Mouse (Mus musculus): Measurements from ENCODE around the gene Spsb3. TPM values are rescaled to one million over a fixed set of nuclear protein-coding genes. Genes with fewer than 3 reads are reported as not detected.

Spsb3 gene
- polyA plus RNA-seq, 1 experiment from 2014 or later: 78.3 TPM

GRCm38 (mm10) chr17:24850065-24850772, 36.2 kb upstream of the Spsb3 start, which contains the start of gene Fahd1:
Fahd1 (minus strand) TSS chr17:24850364.
- peak; percentile 99 for DNase-seq (ENCODE audit: low spot score)
- H3K4me2 ChIP-seq (ENCODE audit: low read length): peak within 1 kb of the TSS; percentile 94
- H3K9ac ChIP-seq (ENCODE audit: low read length): peak within 1 kb of the TSS; percentile 80
- H3K36me3 ChIP-seq (ENCODE audit: control insufficient read depth, insufficient read depth, low read length): peaks cover 9% of the 10 kb centered on the region; the same call in 1 of the 2 replicates
- H3K9me3 ChIP-seq (replicated peaks; ENCODE audit: control insufficient read depth, low read length): no peaks in the 10 kb centered on the region
- under 1% methylated on average over 58 of the region's 58 CpGs for WGBS
- peaks cover 18% of the 10 kb centered on the region for H3K4me1 ChIP-seq (ENCODE audit: control insufficient read depth, insufficient read depth, low read length)
- peak within 1 kb of the TSS; percentile 71 for H3K4me3 ChIP-seq (ENCODE audit: low read depth, low read length)
- H3K27ac ChIP-seq (ENCODE audit: low read depth, low read length): peak within 1 kb of the TSS; percentile 83
- no peaks in the 10 kb centered on the region for H3K27me3 ChIP-seq (replicated peaks; ENCODE audit: control insufficient read depth, insufficient read depth, low read length)
- peak; percentile 100 for ATAC-seq

- peaks cover 18% of the 10 kb centered on the region for H3K4me1 ChIP-seq (ENCODE audit: control insufficient read depth, insufficient read depth, low read length)
- no peak for DNase-seq (ENCODE audit: low spot score)
- H3K27me3 ChIP-seq (replicated peaks; ENCODE audit: control insufficient read depth, insufficient read depth, low read length): no peaks in the 10 kb centered on the region
- H3K4me3 ChIP-seq (ENCODE audit: low read depth, low read length): peak overlapping the region; percentile 71
- no peak for ATAC-seq
- no peak overlapping the region for H3K27ac ChIP-seq (ENCODE audit: low read depth, low read length)
- peaks cover 12% of the 10 kb centered on the region; the same call in 1 of the 2 replicates for H3K36me3 ChIP-seq (ENCODE audit: control insufficient read depth, insufficient read depth, low read length)
- H3K9me3 ChIP-seq (replicated peaks; ENCODE audit: control insufficient read depth, low read length): no peaks in the 10 kb centered on the region
- peak overlapping the region; percentile 94 for H3K4me2 ChIP-seq (ENCODE audit: low read length)
- WGBS: 1% methylated on average over 18 of the region's 20 CpGs
- peak overlapping the region; percentile 79 for H3K9ac ChIP-seq (ENCODE audit: low read length)
Measured at GRCm38 (mm10) chr17:24850773-24851127, 35.7 kb upstream of the Spsb3 start.

- DNase-seq (ENCODE audit: low spot score): no peak
- 80% methylated on average over 10 of the region's 10 CpGs for WGBS
- ATAC-seq: no peak
- H3K27me3 ChIP-seq (replicated peaks; ENCODE audit: control insufficient read depth, insufficient read depth, low read length): no peaks in the 10 kb centered on the region
- no peak overlapping the region for H3K27ac ChIP-seq (ENCODE audit: low read depth, low read length)
- H3K9me3 ChIP-seq (replicated peaks; ENCODE audit: control insufficient read depth, low read length): no peaks in the 10 kb centered on the region
- H3K4me1 ChIP-seq (ENCODE audit: control insufficient read depth, insufficient read depth, low read length): peaks cover 18% of the 10 kb centered on the region
- H3K36me3 ChIP-seq (ENCODE audit: control insufficient read depth, insufficient read depth, low read length): peaks cover 19% of the 10 kb centered on the region; the same call in 1 of the 2 replicates
- no peak overlapping the region; the same call in 1 of the 2 replicates for H3K9ac ChIP-seq (ENCODE audit: low read length)
- H3K4me3 ChIP-seq (ENCODE audit: low read depth, low read length): peak overlapping the region; percentile 71; the same call in 1 of the 2 replicates
- H3K4me2 ChIP-seq (ENCODE audit: low read length): peak overlapping the region; percentile 94
Measured at GRCm38 (mm10) chr17:24851381-24852125, 34.9 kb upstream of the Spsb3 start.

- Histone ChIP-seq H3K4me2 (ENCODE audit: low read length) (no peak overlapping the region), H3K9me3 (replicated peaks; ENCODE audit: control insufficient read depth, low read length) (no peaks in the 10 kb centered on the region), H3K4me3 (ENCODE audit: low read depth, low read length) (no peak overlapping the region), H3K27me3 (replicated peaks; ENCODE audit: control insufficient read depth, insufficient read depth, low read length) (no peaks in the 10 kb centered on the region), H3K36me3 (ENCODE audit: control insufficient read depth, insufficient read depth, low read length) (peaks cover 38% of the 10 kb centered on the region), H3K4me1 (ENCODE audit: control insufficient read depth, insufficient read depth, low read length) (peaks cover 3% of the 10 kb centered on the region; the same call in 1 of the 2 replicates), H3K9ac (ENCODE audit: low read length) (no peak overlapping the region), H3K27ac (ENCODE audit: low read depth, low read length) (no peak overlapping the region)
- ATAC-seq (no peak), DNase-seq (ENCODE audit: low spot score) (no peak)
- 78% methylated on average over 3 of the region's 3 CpGs for WGBS
Measured at GRCm38 (mm10) chr17:24855838-24856464, 30.5 kb upstream of the Spsb3 start.

GRCm38 (mm10) chr17:24856589-24856988, 29.9 kb upstream of the Spsb3 start:
- Histone ChIP-seq H3K9me3 (replicated peaks; ENCODE audit: control insufficient read depth, low read length) (no peaks in the 10 kb centered on the region), H3K4me3 (ENCODE audit: low read depth, low read length) (no peak overlapping the region), H3K27me3 (replicated peaks; ENCODE audit: control insufficient read depth, insufficient read depth, low read length) (no peaks in the 10 kb centered on the region), H3K27ac (ENCODE audit: low read depth, low read length) (no peak overlapping the region), H3K9ac (ENCODE audit: low read length) (no peak overlapping the region), H3K4me2 (ENCODE audit: low read length) (no peak overlapping the region), H3K36me3 (ENCODE audit: control insufficient read depth, insufficient read depth, low read length) (peaks cover 44% of the 10 kb centered on the region), H3K4me1 (ENCODE audit: control insufficient read depth, insufficient read depth, low read length) (no peaks in the 10 kb centered on the region)
- DNase-seq (ENCODE audit: low spot score) (no peak), ATAC-seq (no peak)
- 95% methylated on average over 13 of the region's 13 CpGs for WGBS

- DNase-seq (ENCODE audit: low spot score) (no peak), ATAC-seq (no peak)
- no peaks in the 10 kb centered on the region for H3K4me1 ChIP-seq (ENCODE audit: control insufficient read depth, insufficient read depth, low read length)
- H3K4me3 ChIP-seq (ENCODE audit: low read depth, low read length): no peak overlapping the region
- WGBS: 83% methylated on average over 8 of the region's 8 CpGs
- peaks cover 51% of the 10 kb centered on the region for H3K36me3 ChIP-seq (ENCODE audit: control insufficient read depth, insufficient read depth, low read length)
- no peak overlapping the region for H3K4me2 ChIP-seq (ENCODE audit: low read length)
- H3K27me3 ChIP-seq (replicated peaks; ENCODE audit: control insufficient read depth, insufficient read depth, low read length): no peaks in the 10 kb centered on the region
- H3K9me3 ChIP-seq (replicated peaks; ENCODE audit: control insufficient read depth, low read length): no peaks in the 10 kb centered on the region
- no peak overlapping the region for H3K9ac ChIP-seq (ENCODE audit: low read length)
- no peak overlapping the region for H3K27ac ChIP-seq (ENCODE audit: low read depth, low read length)
Measured at GRCm38 (mm10) chr17:24857831-24858470, 28.5 kb upstream of the Spsb3 start.

GRCm38 (mm10) chr17:24858967-24859366, 27.5 kb upstream of the Spsb3 start:
- ATAC-seq (no peak), DNase-seq (ENCODE audit: low spot score) (peak; percentile 42)
- Histone ChIP-seq H3K27ac (ENCODE audit: low read depth, low read length) (no peak overlapping the region), H3K9me3 (replicated peaks; ENCODE audit: control insufficient read depth, low read length) (no peaks in the 10 kb centered on the region), H3K9ac (ENCODE audit: low read length) (no peak overlapping the region), H3K4me2 (ENCODE audit: low read length) (no peak overlapping the region), H3K4me1 (ENCODE audit: control insufficient read depth, insufficient read depth, low read length) (no peaks in the 10 kb centered on the region), H3K4me3 (ENCODE audit: low read depth, low read length) (no peak overlapping the region), H3K36me3 (ENCODE audit: control insufficient read depth, insufficient read depth, low read length) (peaks cover 45% of the 10 kb centered on the region), H3K27me3 (replicated peaks; ENCODE audit: control insufficient read depth, insufficient read depth, low read length) (no peaks in the 10 kb centered on the region)
- 89% methylated on average over 6 of the region's 6 CpGs for WGBS

- H3K4me2 ChIP-seq (ENCODE audit: low read length): no peak overlapping the region
- H3K4me3 ChIP-seq (ENCODE audit: low read depth, low read length): no peak overlapping the region
- H3K9ac ChIP-seq (ENCODE audit: low read length): no peak overlapping the region
- H3K27me3 ChIP-seq (replicated peaks; ENCODE audit: control insufficient read depth, insufficient read depth, low read length): no peaks in the 10 kb centered on the region
- H3K9me3 ChIP-seq (replicated peaks; ENCODE audit: control insufficient read depth, low read length): no peaks in the 10 kb centered on the region
- DNase-seq (ENCODE audit: low spot score) (no peak), ATAC-seq (no peak)
- 94% methylated on average over 8 of the region's 8 CpGs for WGBS
- no peak overlapping the region for H3K27ac ChIP-seq (ENCODE audit: low read depth, low read length)
- no peaks in the 10 kb centered on the region for H3K4me1 ChIP-seq (ENCODE audit: control insufficient read depth, insufficient read depth, low read length)
- peaks cover 44% of the 10 kb centered on the region for H3K36me3 ChIP-seq (ENCODE audit: control insufficient read depth, insufficient read depth, low read length)
Measured at GRCm38 (mm10) chr17:24860076-24860475, 26.4 kb upstream of the Spsb3 start.

Measured in forebrain, embryonic 14.5 days (tissue).